Comparison of ENCODE assay signal across 25 mouse cellular contexts in the genomic region with DNA sequence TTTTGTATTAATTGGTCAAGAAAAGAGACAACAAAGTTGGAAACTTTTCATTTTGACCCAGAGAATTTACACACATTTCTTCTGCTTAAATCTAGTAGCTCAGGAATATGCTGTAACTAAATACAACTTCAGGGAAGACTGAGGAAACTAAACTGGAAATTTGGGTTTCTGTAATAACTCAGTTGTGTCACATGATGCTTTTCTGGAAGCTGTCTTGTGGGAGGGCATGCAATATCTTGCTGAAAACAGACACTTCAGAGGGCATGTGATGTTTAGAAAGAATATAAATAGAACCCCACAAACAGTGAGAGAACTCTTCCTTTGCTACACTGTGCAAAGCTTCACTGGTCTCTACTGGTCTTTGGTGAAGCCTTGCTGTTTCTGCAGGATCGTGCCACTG.
"Had no signal": no experiment of that assay in that cellular context is flagged by ENCODE, and none has a peak within 500 bp of the region (broad histone marks: within the 10 kb centered on the region; RNA-seq: fewer than 3 reads in every experiment).

No protein-coding gene starts in this region.

- H3K9me3 ChIP-seq: heart, embryonic 10.5 days; heart, embryonic 12.5 days; hindbrain, embryonic 10.5 days; hindbrain, embryonic 13.5 days; hindbrain, embryonic 15.5 days; limb, embryonic 10.5 days; limb, embryonic 12.5 days; liver, embryonic 13.5 days had no signal

- H3K4me2 ChIP-seq: heart, embryonic 12.5 days; hindbrain, embryonic 13.5 days; hindbrain, embryonic 15.5 days; limb, embryonic 12.5 days; liver, embryonic 11.5 days; liver, embryonic 13.5 days had no signal

- H3K36me3 ChIP-seq: heart, embryonic 10.5 days; heart, embryonic 12.5 days; hindbrain, embryonic 10.5 days; hindbrain, embryonic 13.5 days; hindbrain, embryonic 15.5 days; limb, embryonic 10.5 days; limb, embryonic 12.5 days; liver, embryonic 13.5 days had no signal

- H3K4me1 ChIP-seq: heart, embryonic 10.5 days; heart, embryonic 12.5 days; hindbrain, embryonic 10.5 days; hindbrain, embryonic 13.5 days; hindbrain, embryonic 15.5 days; limb, embryonic 10.5 days; limb, embryonic 12.5 days; liver, embryonic 13.5 days had no signal

- ATAC-seq: hindbrain, postnatal 0 days; intestine, embryonic 16.5 days had no signal

- H3K27me3 ChIP-seq: heart, embryonic 12.5 days; hindbrain, embryonic 13.5 days; hindbrain, embryonic 15.5 days; limb, embryonic 12.5 days; liver, embryonic 13.5 days had no signal

- H3K27ac ChIP-seq: gastrocnemius, adult 2 months; heart, embryonic 10.5 days; hindbrain, embryonic 10.5 days; hindbrain, embryonic 13.5 days; hindbrain, embryonic 15.5 days; hindbrain, postnatal 0 days; layer of hippocampus, adult 2 months; left cerebral cortex, adult 2 months; limb, embryonic 10.5 days; limb, embryonic 12.5 days; liver, embryonic 13.5 days had no signal

- H3K4me3 ChIP-seq: gastrocnemius, adult 2 months; heart, embryonic 10.5 days; heart, embryonic 12.5 days; hindbrain, embryonic 10.5 days; hindbrain, embryonic 13.5 days; hindbrain, embryonic 15.5 days; layer of hippocampus, adult 2 months; left cerebral cortex, adult 2 months; limb, embryonic 10.5 days; limb, embryonic 12.5 days; liver, embryonic 13.5 days had no signal

- DNase-seq: gastrocnemius, adult 2 months; gastrocnemius, postnatal 10 days; gastrocnemius, postnatal 25 days; heart, adult 18-20 months; heart, postnatal 10 days; heart, postnatal 4 days; kidney, adult 18-20 months; kidney, adult 8-10 months; kidney, postnatal 10 days; kidney, postnatal 25 days; kidney, postnatal 4 days; liver; liver, embryonic 13.5 days had no signal

- H3K9ac ChIP-seq: heart, embryonic 12.5 days; hindbrain, embryonic 13.5 days; hindbrain, embryonic 15.5 days; limb, embryonic 12.5 days; liver, embryonic 13.5 days had no signal
